Mouse (Mus musculus): ENCODE data around the gene Gbp8.

Gbp8 gene

DNA sequence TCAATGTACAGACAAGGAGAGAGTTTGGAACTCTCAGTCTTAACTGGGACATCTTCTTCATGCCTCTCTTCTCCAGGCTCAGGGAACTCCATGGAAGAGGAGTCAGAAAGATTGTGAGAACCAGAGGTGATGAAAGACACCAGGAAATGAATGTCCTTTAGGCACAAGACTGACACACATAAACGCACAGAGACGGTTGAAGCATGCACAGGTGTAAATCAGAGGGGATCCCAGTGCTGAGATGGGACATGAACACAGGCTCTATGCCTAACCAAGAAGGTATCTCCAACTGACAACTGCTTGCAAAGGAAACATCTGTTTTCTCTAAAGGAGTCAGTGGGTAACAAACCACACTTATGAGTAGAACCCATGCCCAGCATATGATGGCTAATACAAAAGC, 79.1 kb downstream of the Gbp8 start:
- no peak for DNase-seq (ENCODE audit: low spot score in 2 of 2)

DNA sequence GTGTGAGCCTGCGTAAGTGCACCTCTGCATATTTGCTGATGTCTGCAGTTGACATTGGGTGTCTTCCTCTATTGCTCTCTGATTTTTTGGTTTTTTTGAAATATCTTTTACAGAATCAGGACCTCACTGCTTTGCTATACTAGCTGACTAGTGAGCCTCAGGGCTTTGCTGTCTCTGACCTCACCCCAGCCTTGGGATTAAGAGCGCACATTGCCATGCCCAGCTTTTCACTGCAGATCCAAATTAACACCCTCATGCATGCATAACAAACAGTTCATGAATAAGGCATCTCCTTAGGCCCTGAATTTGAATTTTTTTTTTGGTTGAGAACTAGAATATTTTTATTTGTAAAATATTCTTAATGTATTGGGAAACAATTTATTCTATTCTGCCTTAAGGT, 84.1 kb downstream of the Gbp8 start:
- DNase-seq (ENCODE audit: low spot score in 2 of 2): no peak

DNA sequence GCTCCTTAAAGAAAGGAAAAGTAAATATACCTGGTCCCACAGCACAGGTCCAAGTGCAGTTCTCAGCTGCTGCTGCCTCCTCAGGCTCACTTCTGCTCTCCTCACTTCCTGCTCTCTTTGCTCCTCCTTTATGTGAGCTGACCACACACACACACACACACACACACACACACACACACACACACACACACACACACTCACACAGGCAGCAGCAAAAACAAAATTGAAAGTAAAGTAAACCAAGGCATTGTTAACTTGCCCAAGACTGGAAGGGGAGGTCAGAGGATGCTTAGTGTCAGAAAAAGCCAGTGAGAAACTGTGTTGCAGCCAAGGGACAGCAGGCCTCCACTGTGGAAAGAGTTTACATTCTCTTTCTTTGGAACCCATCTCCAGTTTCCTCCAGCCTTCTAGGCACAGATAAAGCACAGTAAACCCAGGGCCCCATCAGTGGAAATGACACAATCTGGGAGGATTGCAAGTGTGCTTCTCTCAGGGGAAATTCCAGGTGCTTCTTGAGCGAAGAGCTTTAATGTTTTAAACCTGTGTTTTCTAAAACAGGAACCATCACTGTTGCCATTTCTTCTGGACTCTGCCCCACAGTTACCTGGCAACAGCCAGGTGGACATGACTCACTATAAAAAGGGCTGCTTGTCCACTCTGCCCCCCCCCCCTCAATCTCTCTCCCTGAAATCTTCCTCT, 85.7 kb downstream of the Gbp8 start:
- DNase-seq (ENCODE audit: low spot score in 2 of 2): peak; percentile 65 to 71

DNA sequence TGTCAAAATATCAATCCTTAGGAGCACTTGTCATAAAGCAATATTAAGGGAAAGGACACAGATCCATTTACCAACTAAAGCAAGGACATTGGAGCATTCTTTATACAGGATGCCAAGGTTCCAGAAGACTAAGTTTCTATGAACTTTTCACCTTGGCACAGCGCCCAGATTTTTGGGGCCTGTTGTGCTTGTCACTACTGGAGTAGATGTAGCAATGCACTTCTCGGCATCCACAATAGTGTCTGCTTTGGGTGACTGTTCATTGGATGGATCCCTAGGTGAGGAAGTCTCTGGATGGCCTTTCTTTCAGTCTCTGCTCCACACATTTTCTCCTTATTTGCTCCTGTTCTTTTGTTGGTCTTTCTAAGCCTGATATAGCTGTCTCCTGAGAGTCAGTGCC, 107.0 kb downstream of the Gbp8 start:
- no peak for DNase-seq (ENCODE audit: low spot score in 2 of 2)

DNA sequence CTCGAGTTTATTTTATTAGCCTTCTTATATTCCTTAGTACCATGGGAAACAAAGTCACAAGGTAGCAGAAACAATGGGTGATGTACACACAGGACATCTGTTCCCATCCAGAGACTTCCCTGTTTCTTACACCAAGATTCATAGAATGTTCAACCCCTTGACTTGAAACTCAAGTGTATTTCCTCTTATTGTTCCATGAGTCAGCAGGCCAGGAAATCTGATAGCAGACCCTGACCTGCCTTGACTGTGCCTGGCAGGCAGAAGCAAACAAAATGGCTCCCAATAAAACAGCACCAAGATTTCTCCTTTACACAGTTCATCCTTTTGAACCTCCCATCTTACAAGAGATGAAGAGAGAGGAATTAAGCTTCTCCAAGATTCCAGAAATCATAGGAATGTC, 126.8 kb downstream of the Gbp8 start:
- no peak for DNase-seq (ENCODE audit: low spot score in 2 of 2)

DNA sequence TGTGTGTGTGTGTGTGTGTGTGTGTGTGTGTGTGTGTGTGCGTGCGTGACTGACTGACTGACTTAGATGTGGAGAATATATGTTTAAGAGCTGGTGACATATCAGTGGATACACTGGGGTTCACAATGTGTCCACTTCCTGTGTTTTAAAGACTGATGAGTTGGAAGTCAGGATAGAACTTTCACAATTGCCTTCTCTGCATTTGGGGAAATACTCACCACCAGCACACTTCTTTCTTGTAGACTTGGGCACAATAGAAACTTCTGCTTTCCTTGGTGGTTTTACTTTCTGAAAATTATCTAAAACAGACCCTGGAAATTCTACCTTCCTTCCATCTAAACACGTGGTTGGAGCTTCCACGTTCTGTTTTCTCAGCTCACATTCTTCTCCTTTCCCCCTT, 127.8 kb downstream of the Gbp8 start:
- no peak for DNase-seq (ENCODE audit: low spot score in 2 of 2)

DNA sequence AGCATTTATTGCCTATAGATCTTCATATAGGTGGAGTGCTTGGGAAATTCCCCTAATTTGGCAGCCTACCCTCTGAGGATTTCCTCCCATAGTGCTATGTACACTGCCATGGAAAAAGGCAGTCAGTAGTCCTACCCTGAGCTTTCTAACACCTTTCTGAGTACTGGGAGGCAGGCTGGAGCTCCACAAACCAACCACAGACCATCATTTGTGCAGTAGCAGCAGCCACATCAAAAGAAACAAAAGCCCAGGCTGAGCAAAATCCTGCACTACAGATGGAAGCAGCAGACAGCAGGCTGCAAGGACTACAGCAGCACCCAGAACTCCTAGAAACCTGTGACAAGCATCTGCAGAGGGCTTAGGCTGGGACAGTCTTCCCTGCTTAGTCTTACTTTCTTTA, 129.0 kb downstream of the Gbp8 start:
- DNase-seq (ENCODE audit: low spot score in 2 of 2): no peak

DNA sequence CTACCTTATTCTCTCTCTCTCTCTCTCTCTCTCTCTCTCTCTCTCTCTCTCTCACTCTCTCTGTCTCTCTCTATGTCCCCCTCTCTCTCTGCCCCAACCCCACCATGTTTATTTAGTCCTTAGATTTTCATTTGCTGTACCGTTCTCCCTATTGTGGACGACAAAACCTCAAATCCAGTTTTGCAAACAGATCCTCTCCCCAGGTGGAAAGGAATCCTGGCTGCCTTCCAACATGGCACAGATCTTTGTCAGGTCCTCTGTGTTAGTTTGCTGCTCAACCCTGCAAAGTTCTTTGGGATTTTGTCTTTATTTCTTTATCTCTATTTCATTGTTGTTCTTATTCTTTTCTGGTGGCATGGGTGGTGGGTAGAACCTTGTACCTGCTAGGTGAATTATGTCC, 149.9 kb downstream of the Gbp8 start:
- no peak for DNase-seq (ENCODE audit: low spot score in 2 of 2)

DNA sequence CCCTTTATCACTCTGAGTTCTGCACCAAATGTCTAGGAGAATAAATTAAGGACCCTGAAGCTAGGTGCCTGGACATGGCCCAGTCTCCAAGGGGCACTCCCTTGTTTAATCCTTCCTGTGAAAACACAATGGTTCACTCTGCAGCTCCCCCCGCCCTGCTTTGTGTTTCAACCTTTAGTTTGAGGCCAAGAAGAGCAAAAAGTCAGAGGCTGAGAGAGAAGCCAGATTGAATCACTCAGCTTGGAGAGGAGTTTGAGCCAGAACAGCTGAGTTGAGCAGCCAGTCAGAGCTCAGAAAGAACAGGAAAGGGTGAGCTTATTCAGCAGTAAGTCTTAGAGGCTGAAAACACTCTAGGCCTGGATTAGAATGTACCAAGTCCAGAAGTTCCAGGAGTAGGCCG, 151.3 kb downstream of the Gbp8 start:
- no peak for DNase-seq (ENCODE audit: low spot score in 2 of 2)

DNA sequence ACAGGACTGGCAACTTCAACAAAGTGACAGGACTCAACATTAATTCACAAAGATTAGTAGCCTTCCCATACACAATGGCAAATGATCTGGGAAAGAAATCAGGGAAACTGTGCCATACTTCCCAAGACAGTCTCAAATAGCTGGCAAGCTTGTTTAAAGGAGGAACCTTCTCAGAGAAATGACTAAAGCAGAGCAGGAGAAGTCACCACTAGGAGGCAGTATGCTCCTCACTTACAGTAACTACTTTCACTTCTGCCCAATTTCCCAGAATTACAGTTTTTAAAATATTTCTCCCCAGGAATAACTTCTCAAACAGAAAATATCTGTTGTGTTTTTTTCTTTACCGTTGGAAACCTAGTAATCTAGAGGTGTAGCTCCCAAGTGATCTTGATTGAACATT, 152.6 kb downstream of the Gbp8 start:
- peak; percentile 37 to 38 for DNase-seq (ENCODE audit: low spot score in 2 of 2)

DNA sequence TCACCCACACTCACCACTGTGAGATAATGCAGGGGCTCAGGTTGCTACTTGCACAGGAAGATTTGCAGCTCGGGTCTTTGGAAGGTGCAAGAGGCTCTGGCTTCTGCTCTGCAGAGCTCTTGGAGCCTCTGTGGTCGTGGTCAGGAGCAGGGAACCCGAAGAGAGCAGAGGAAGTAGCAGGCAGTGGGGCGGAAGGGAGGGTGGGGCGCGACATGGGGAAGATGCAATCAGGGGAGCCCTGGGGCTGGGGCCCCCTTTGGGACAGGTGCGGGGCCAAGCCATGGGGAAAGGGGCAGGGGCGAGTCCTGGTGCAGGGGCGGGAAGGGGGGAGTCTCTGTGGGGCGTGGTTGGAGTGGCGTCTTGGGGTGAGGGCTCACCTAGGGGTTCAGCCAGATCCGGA, 156.8 kb downstream of the Gbp8 start, which contains the start of gene Abcg3:
Gene Abcg3, minus strand, starts transcription at position 184 of the 400 bp plus-strand sequence.
- no peak for DNase-seq (ENCODE audit: low spot score in 2 of 2)

DNA sequence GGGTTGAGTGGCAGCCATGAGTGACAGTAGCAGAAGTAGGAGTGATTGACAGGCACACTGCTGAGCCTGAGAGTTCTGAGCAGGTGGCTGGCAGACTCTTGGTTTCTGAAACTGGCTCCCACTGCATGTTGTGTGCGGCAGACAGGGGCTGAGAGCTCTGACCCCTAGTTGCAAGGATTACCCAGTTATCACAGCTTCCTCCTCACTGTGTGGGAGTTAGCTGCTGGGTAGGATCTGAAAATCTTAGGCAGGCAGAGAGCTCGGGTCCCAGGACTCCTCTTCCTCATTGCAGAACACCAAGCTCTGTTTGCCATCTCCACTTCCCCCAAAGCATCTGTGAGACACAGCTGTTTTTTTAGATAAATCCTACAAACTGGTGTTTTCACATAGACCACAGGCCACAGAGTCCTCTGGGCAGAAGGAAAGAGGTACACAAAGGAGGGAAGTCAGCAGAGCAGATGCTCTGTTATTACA, 160.3 kb downstream of the Gbp8 start:
- DNase-seq (ENCODE audit: low spot score in 2 of 2): no peak

Data from natural killer cell, adult 2 months (primary cell).